In the genomic region with DNA sequence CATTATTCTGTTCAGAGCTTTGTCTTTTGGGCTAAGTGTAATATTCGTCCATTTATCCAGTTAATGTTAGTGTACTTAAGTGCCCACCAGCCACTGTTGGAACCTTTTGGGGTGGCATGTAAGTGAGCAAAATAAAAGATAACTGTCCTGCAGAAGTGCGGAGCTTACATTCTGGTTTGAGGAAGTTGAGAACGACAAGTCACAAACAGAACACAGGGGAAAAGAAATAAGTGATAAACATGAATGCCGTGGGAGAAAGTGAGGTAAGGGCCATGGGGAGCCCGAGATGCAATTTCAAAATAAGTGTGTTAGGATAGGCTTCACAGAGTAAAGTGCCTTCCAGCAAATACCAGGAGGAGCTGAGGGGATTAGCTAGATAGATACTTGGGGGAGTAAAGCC, we compare ENCODE assay signal across 8 mouse cellular contexts. TPM values are rescaled to one million over a fixed set of nuclear protein-coding genes. Genes with fewer than 3 reads are reported as not detected.
DNase-seq lines count a peak whose midpoint lies in the region; ATAC-seq lines count a peak whose summit lies in the region.

No protein-coding gene starts in this region.

- H3K9ac ChIP-seq in lung, embryonic 15.5 days = no peak overlapping the region
- H3K9ac ChIP-seq in forebrain, embryonic 13.5 days = peak overlapping the region; percentile 60
- no peak overlapping the region for H3K9ac ChIP-seq in limb, embryonic 15.5 days
- H3K9ac ChIP-seq in stomach, embryonic 14.5 days (replicated peaks; ENCODE audit: low read depth, low read length) = 0 out of 2 replicates have a peak overlapping the region, but pooled peaks have one; percentile 30

- 59% methylated on average over 5 of the region's 5 CpGs for WGBS in lung, embryonic 15.5 days
- 73% methylated on average over 5 of the region's 5 CpGs for WGBS in forebrain, embryonic 13.5 days
- WGBS in limb, embryonic 15.5 days = 65% methylated on average over 5 of the region's 5 CpGs
- 67% methylated on average over 5 of the region's 5 CpGs for WGBS in stomach, embryonic 14.5 days

- ATAC-seq in lung, embryonic 15.5 days (ENCODE audit: borderline replicate concordance, extremely low read depth, low FRiP score, low TSS enrichment) = no peak
- no peak for ATAC-seq in forebrain, embryonic 13.5 days
- ATAC-seq in limb, embryonic 15.5 days (ENCODE audit: insufficient number of reproducible peaks, low FRiP score, low TSS enrichment, low read depth) = no peak
- ATAC-seq in stomach, embryonic 14.5 days (ENCODE audit: insufficient number of reproducible peaks, insufficient read depth, low FRiP score, low read depth) = no peak

- peaks cover 28% of the 10 kb centered on the region for H3K36me3 ChIP-seq in lung, embryonic 15.5 days
- peaks cover 28% of the 10 kb centered on the region for H3K36me3 ChIP-seq in forebrain, embryonic 13.5 days (ENCODE audit: poor library complexity, severe bottlenecking)
- peaks cover 24% of the 10 kb centered on the region for H3K36me3 ChIP-seq in limb, embryonic 15.5 days
- H3K36me3 ChIP-seq in stomach, embryonic 14.5 days (ENCODE audit: control insufficient read depth, insufficient read depth, low read length) = peaks cover 14% of the 10 kb centered on the region

- peaks cover 11% of the 10 kb centered on the region for H3K4me1 ChIP-seq in lung, embryonic 15.5 days
- peaks cover 27% of the 10 kb centered on the region for H3K4me1 ChIP-seq in forebrain, embryonic 13.5 days
- H3K4me1 ChIP-seq in limb, embryonic 15.5 days = peaks cover 13% of the 10 kb centered on the region
- H3K4me1 ChIP-seq in stomach, embryonic 14.5 days (ENCODE audit: control insufficient read depth, insufficient read depth, low read length) = peaks cover 5% of the 10 kb centered on the region; the same call in 1 of the 2 replicates

- H3K27me3 ChIP-seq in lung, embryonic 15.5 days = no peaks in the 10 kb centered on the region
- no peaks in the 10 kb centered on the region for H3K27me3 ChIP-seq in forebrain, embryonic 13.5 days
- no peaks in the 10 kb centered on the region for H3K27me3 ChIP-seq in limb, embryonic 15.5 days
- no peaks in the 10 kb centered on the region for H3K27me3 ChIP-seq in stomach, embryonic 14.5 days (ENCODE audit: control insufficient read depth, insufficient read depth, low read length)

- no peaks in the 10 kb centered on the region for H3K9me3 ChIP-seq in lung, embryonic 15.5 days
- no peaks in the 10 kb centered on the region for H3K9me3 ChIP-seq in forebrain, embryonic 13.5 days (replicated peaks)
- H3K9me3 ChIP-seq in limb, embryonic 15.5 days = no peaks in the 10 kb centered on the region
- no peaks in the 10 kb centered on the region for H3K9me3 ChIP-seq in stomach, embryonic 14.5 days (ENCODE audit: control insufficient read depth, low read depth, low read length)

- H3K4me2 ChIP-seq in lung, embryonic 15.5 days = peak overlapping the region; percentile 70
- peak overlapping the region; percentile 75 for H3K4me2 ChIP-seq in forebrain, embryonic 13.5 days
- H3K4me2 ChIP-seq in limb, embryonic 15.5 days = peak overlapping the region; percentile 68
- H3K4me2 ChIP-seq in stomach, embryonic 14.5 days (replicated peaks; ENCODE audit: low read depth, low read length) = peak overlapping the region; percentile 68

- H3K27ac ChIP-seq in lung, embryonic 15.5 days = no peak overlapping the region
- H3K27ac ChIP-seq in forebrain, embryonic 13.5 days = no peak overlapping the region
- no peak overlapping the region for H3K27ac ChIP-seq in limb, embryonic 15.5 days
- H3K27ac ChIP-seq in stomach, embryonic 14.5 days (ENCODE audit: low read length) = no peak overlapping the region

- no peak for DNase-seq in lung, postnatal 14 days
- DNase-seq in urinary bladder, postnatal 14 days (ENCODE audit: low spot score) = no peak
- DNase-seq in spleen, postnatal 4 days (ENCODE audit: low spot score in 2 of 2) = no peak
- DNase-seq in lung, adult 18-20 months = no peak

- peak overlapping the region; percentile 62 for H3K4me3 ChIP-seq in lung, embryonic 15.5 days
- peak overlapping the region; percentile 60 for H3K4me3 ChIP-seq in forebrain, embryonic 13.5 days
- peak overlapping the region; percentile 65 for H3K4me3 ChIP-seq in limb, embryonic 15.5 days
- peak overlapping the region; percentile 55; the same call in 1 of the 2 replicates for H3K4me3 ChIP-seq in stomach, embryonic 14.5 days (ENCODE audit: low read depth, low read length)

RNA-seq across cellular contexts. Expression of gene Cmtr2, which starts 3.0 kb away (rescaled TPM):
- 8.3 and 8.6 TPM in 2 replicates for polyA plus RNA-seq in lung, embryonic 15.5 days (2015; fragmentation: Nextera tagmentation; extraction: Ambion mirVana)
- polyA plus RNA-seq in forebrain, embryonic 13.5 days (2015; fragmentation: Nextera tagmentation; extraction: Ambion mirVana) = 10.2 and 12.7 TPM in 2 replicates
- polyA plus RNA-seq in limb, embryonic 15.5 days (2015; fragmentation: Nextera tagmentation; extraction: Ambion mirVana) = 7.2 and 8.5 TPM in 2 replicates
- polyA plus RNA-seq in stomach, embryonic 14.5 days (2014; fragmentation: Nextera tagmentation; extraction: Ambion mirVana) = 7.2 and 8.8 TPM in 2 replicates

RNA-seq across cellular contexts. Expression of gene Hydin, which starts 48.3 kb away (rescaled TPM):
- polyA plus RNA-seq in lung, embryonic 15.5 days (2015; fragmentation: Nextera tagmentation; extraction: Ambion mirVana) = 0.34 TPM in 2 replicates
- 0.31 and 0.47 TPM in 2 replicates for polyA plus RNA-seq in forebrain, embryonic 13.5 days (2015; fragmentation: Nextera tagmentation; extraction: Ambion mirVana)
- 0.01 and 0.07 TPM in 2 replicates for polyA plus RNA-seq in limb, embryonic 15.5 days (2015; fragmentation: Nextera tagmentation; extraction: Ambion mirVana)
- polyA plus RNA-seq in stomach, embryonic 14.5 days (2014; fragmentation: Nextera tagmentation; extraction: Ambion mirVana) = 0.38 and 0.51 TPM in 2 replicates

RNA-seq across cellular contexts. Expression of gene Calb2, which starts 50.5 kb away (rescaled TPM):
- polyA plus RNA-seq in lung, embryonic 15.5 days (2015; fragmentation: Nextera tagmentation; extraction: Ambion mirVana) = 15.5 and 15.8 TPM in 2 replicates
- 49.9 and 60.7 TPM in 2 replicates for polyA plus RNA-seq in forebrain, embryonic 13.5 days (2015; fragmentation: Nextera tagmentation; extraction: Ambion mirVana)
- 2.8 and 3.0 TPM in 2 replicates for polyA plus RNA-seq in limb, embryonic 15.5 days (2015; fragmentation: Nextera tagmentation; extraction: Ambion mirVana)
- not detected in 2 replicates for polyA plus RNA-seq in stomach, embryonic 14.5 days (2014; fragmentation: Nextera tagmentation; extraction: Ambion mirVana)

Comparison
In these comparisons a context has a peak if more than half of its experiments do, and no peak if none do; other contexts are left out.
1. H3K9ac ChIP-seq: peak in forebrain, embryonic 13.5 days (single experiment) and stomach, embryonic 14.5 days (single experiment); none in lung, embryonic 15.5 days (single experiment) and limb, embryonic 15.5 days (single experiment).
2. Peak in every context shown above with its lines, with median percentiles within 50 percentile points of each other: H3K4me2 ChIP-seq and H3K4me3 ChIP-seq.